Mouse (Mus musculus): Measurements from ENCODE around the gene Aim2. TPM values are rescaled to one million over a fixed set of nuclear protein-coding genes. Genes with fewer than 3 reads are reported as not detected.
"Not testable (repeated sequence)": the region's sequence is repeated elsewhere in the genome, so short reads cannot be mapped to it uniquely, and the experiment has no call there.

Aim2 gene
- total RNA-seq, 2 experiments from 2014 or later = 3.1 to 3.3 TPM

DNA sequence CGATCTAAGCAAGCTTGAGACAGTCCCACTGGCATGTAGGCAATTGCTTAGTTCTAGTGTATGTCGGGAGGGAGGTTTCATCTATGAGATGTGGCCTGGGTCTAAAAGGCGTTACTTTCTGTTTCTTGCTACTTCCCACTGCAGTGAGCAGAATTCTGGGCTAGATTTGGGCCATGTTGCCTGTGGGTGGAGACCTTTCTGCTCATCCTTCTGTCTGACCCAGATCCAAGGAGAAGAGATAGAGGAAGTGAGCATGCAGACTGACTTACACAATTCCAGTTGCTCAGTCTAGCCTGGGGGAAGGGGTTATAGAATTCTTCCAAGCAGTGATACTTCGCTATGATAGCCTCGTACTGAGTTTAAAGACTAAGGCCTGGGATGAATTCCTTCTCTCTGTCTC lies 101.0 kb downstream of the Aim2 start:
- no peak for DNase-seq (ENCODE audit: low spot score in 2 of 2)

DNA sequence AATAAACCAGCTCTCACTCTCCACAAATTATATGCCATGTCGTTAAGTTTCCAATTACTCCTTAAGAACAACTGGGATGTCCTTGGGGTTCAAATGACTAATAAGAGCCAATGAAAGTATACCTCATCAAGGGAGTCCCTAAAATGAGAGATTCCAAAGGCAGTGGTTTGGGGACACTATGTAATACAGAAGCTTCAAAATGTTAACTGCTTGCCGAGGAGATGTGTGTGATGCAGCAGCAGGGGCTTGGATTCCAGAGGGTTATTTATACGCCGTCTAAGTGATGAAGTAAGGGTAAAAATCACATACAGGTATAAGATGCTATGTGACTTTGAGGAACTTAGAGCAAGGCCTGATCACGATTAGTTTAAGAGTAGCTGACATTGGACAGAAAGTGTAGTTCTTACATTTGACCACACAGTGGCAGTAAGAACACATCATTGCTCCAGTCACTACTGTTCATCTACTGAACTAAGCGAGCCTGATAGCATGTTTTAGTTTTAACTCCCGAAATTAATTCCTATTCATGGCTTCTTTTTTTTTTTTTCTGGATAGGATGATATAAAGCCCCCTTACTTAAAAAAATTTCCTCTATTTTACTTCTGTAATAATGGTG lies 105.6 kb downstream of the Aim2 start:
- DNase-seq (ENCODE audit: low spot score in 2 of 2) = peak in 1 of 2 experiments; percentile 77

DNA sequence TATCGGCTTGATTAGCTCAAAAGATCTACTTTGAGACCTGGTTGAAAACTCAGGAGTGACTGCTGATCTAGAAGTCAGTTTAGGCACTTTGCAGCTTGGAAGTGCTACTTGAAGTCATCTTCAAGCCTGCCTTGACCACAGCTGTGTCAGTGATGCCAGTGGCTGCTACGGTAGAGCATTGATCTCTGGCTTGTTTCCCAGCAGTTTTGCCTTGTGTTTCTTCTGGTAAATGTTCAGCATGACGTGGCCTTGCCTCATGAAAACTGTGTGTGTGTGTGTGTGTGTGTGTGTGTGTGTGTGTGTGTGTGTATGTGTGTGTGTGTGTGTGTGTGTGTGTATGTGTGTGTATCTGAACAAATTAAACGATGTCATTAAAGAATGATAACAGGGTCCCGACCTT lies 106.1 kb downstream of the Aim2 start:
- DNase-seq (ENCODE audit: low spot score in 2 of 2) = no peak

- DNase-seq (ENCODE audit: low spot score in 2 of 2) = not testable (repeated sequence)
Measured at GRCm38 (mm10) chr1:173480399-173481181, 129.9 kb downstream of the Aim2 start.

DNA sequence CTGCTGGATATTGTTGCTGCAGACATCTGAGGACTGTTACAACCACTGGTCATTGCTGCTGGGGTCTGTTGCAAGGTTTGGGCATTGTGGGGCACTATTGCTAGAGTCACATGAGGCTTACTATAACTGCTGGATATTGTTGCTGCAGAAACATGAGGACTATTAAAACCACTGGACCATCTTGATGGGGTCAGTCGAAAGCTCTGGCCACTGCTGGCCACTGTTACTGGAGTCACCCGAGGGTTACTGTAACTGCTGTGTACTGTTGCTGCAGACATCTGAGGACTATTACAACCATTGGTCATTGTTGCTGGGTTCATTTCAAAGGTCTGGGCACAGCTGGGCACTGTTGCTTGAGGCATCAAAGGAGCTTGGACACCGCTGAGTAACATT lies 130.5 kb downstream of the Aim2 start:
- DNase-seq (ENCODE audit: low spot score in 2 of 2) = not testable (repeated sequence)

GRCm38 (mm10) chr1:173490812-173491480 lies 140.3 kb downstream of the Aim2 start, which contains the start of gene Ifi206:
Gene Ifi206, minus strand, starts transcription at chr1:173491041.
- not testable (repeated sequence) for DNase-seq (ENCODE audit: low spot score in 2 of 2)

- not testable (repeated sequence) for DNase-seq (ENCODE audit: low spot score in 2 of 2)
Measured at GRCm38 (mm10) chr1:173491483-173491882, 140.8 kb downstream of the Aim2 start.

DNA sequence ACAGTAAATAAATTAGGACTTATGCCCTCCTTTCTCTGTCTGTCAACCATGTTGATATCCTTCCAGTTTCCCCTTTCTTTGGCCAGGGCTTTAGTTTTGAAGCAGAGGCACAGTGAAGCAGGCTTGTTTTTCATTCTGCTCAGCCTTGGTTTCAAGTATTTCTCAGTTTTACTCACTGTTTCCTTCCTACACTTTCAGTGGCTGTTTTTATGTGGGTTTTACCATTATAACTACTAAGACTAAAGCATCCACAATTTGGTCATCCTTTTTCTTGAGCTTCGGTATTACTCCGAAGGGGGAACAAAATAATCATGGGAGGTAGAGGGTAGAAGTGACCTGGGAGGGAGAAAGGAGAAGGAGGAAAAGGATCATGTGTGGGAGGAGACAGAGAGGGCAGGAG lies 159.9 kb downstream of the Aim2 start:
- DNase-seq (ENCODE audit: low spot score in 2 of 2) = not testable (repeated sequence)

Other genes starting within 250 kb of the Aim2 start
- gene Olfr1408, start 213.5 kb upstream of the Aim2 start, total RNA-seq (2021) = not detected
- not detected for gene Olfr1406, start 160.2 kb upstream of the Aim2 start, total RNA-seq (2021)
- gene Olfr218, start 153.1 kb upstream of the Aim2 start, total RNA-seq (2021) = not detected
- not detected for gene Olfr1404, start 138.5 kb upstream of the Aim2 start, total RNA-seq (2021)
- not detected for gene Fcer1a, start 123.7 kb upstream of the Aim2 start, total RNA-seq (2021)
- gene Olfr418, start 84.9 kb upstream of the Aim2 start, total RNA-seq (2021) = not detected
- gene Mptx2, start 73.1 kb upstream of the Aim2 start, total RNA-seq (2021) = not detected
- gene Ackr1, start 17.1 kb upstream of the Aim2 start, total RNA-seq (2021) = 10 to 100 TPM; 55.2 to 58.1 TPM
- gene Cadm3, start 16.8 kb downstream of the Aim2 start, total RNA-seq (2021) = 100 to 1,000 TPM; 357 to 369 TPM
- gene Ifi206, start 140.2 kb downstream of the Aim2 start, total RNA-seq (2021) = not detected
- gene Ifi214, start 185.1 kb downstream of the Aim2 start, total RNA-seq (2021) = not detected
- not detected for gene Ifi213, start 248.4 kb downstream of the Aim2 start, total RNA-seq (2021)